Mouse (Mus musculus): ENCODE results near the gene Apod.

DNA sequence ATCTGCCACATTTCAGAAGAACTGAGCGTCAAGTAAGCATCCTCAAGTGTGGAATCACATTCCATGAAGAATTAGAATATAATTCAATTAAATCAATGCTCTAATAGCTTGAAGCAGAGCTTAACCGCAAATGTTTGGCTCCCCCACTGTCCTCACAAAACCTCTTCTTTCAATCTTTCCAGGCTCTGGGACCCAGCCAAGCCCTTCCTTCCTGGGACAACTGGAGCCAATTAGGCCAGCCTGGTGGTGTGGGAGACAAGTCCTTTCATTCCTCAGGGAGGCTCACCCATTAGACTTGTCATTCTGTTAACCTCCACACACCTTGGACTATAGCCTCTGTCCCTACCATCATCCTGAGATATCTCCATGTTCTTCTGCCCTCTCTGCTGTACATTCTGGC lies 32.6 kb downstream of the Apod start:
- TF ChIP-seq CTCF (IDR thresholded peaks at IDR 0.05; ENCODE audit: extremely low read depth, insufficient read length, insufficient replicate concordance, low read depth, low read length) (no peak), POLR2A (IDR thresholded peaks at IDR 0.05; ENCODE audit: low read depth, low read length) (no peak)
